Mouse (Mus musculus): Measurements from ENCODE around the gene Sfxn2. TPM values are rescaled to one million over a fixed set of nuclear protein-coding genes. Genes with fewer than 3 reads are reported as not detected.

The Sfxn2 gene
- total and polyA plus RNA-seq, 2 experiments from 2014 or later, result 4.2 to 5.1 TPM

GRCm38 (mm10) chr19:46639053-46639452 lies 65.9 kb downstream of the Sfxn2 start:
- no peak for TF ChIP-seq EP300 (IDR thresholded peaks at IDR 0.05; ENCODE audit: low read depth)
- TF ChIP-seq CTCF (IDR thresholded peaks at IDR 0.05; ENCODE audit: low read depth), result no peak
- Histone ChIP-seq H3K4me1 (ENCODE audit: control insufficient read depth, insufficient read depth) (peaks cover 67% of the 10 kb centered on the region), H3K4me3 (ENCODE audit: low read depth, low read length) (no peak overlapping the region), H3K9me3 (replicated peaks; ENCODE audit: control insufficient read depth, low read length) (no peaks in the 10 kb centered on the region), H3K36me3 (replicated peaks; ENCODE audit: control insufficient read depth, insufficient read depth, low read length) (peaks cover 20% of the 10 kb centered on the region), H3K27ac (ENCODE audit: low read depth) (peak overlapping the region; percentile 67), H3K9ac (replicated peaks; ENCODE audit: low read depth, low read length) (no peak overlapping the region), H3K27me3 (ENCODE audit: control insufficient read depth, insufficient read depth, low read length) (no peaks in the 10 kb centered on the region), H3K4me2 (ENCODE audit: low read depth, low read length) (no peak overlapping the region)
- DNase-seq (ENCODE audit: low spot score), result no peak
- ATAC-seq (ENCODE audit: insufficient read depth, low read depth), result no peak

DNA sequence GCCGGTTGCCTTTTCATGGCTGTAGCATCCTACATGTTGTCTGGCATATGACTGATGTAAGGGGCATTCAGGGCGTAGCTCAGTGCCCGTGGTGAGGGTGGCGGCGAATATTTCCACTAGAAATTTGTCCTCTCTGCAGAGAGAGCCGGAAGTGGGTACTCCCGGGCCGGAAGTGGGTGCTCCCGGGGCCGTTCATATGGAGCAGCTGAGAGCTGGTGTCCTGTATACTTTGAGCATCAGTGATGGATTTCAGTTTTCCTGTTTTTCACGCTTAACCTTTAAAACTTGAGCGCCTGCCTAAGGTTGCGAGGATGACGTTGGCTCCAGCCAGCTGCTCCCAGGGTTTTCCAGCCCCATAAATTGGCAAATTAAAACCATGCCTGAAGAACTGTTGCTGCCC lies 66.3 kb downstream of the Sfxn2 start:
- WGBS, result 69% methylated on average over 14 of the region's 14 CpGs
- DNase-seq (ENCODE audit: low spot score) (no peak), ATAC-seq (ENCODE audit: insufficient read depth, low read depth) (no peak)

GRCm38 (mm10) chr19:46640780-46641179 lies 67.6 kb downstream of the Sfxn2 start:
- WGBS, result 84% methylated on average over 8 of the region's 8 CpGs
- DNase-seq (ENCODE audit: low spot score), result no peak
- no peak overlapping the region for H3K4me3 ChIP-seq (ENCODE audit: low read depth, low read length)
- no peak for ATAC-seq (ENCODE audit: insufficient read depth, low read depth)
- H3K4me1 ChIP-seq (ENCODE audit: control insufficient read depth, insufficient read depth), result peaks cover 75% of the 10 kb centered on the region
- H3K27ac ChIP-seq (ENCODE audit: low read depth), result peak overlapping the region; percentile 94
- H3K9me3 ChIP-seq (replicated peaks; ENCODE audit: control insufficient read depth, low read length), result no peaks in the 10 kb centered on the region
- no peak overlapping the region for H3K4me2 ChIP-seq (ENCODE audit: low read depth, low read length)
- TF ChIP-seq EP300 (IDR thresholded peaks at IDR 0.05; ENCODE audit: low read depth) (no peak), CTCF (IDR thresholded peaks at IDR 0.05; ENCODE audit: low read depth) (no peak)
- no peaks in the 10 kb centered on the region for H3K27me3 ChIP-seq (ENCODE audit: control insufficient read depth, insufficient read depth, low read length)
- peaks cover 20% of the 10 kb centered on the region for H3K36me3 ChIP-seq (replicated peaks; ENCODE audit: control insufficient read depth, insufficient read depth, low read length)
- H3K9ac ChIP-seq (replicated peaks; ENCODE audit: low read depth, low read length), result 0 out of 2 replicates have a peak overlapping the region, but pooled peaks have one; percentile 22

More for the DNA sequence above, 66.3 kb downstream of the Sfxn2 start:
- H3K4me1 ChIP-seq (ENCODE audit: control insufficient read depth, insufficient read depth), result peaks cover 71% of the 10 kb centered on the region
- H3K4me2 ChIP-seq (ENCODE audit: low read depth, low read length), result peak overlapping the region; percentile 14; the same call in 1 of the 2 replicates
- no peaks in the 10 kb centered on the region for H3K27me3 ChIP-seq (ENCODE audit: control insufficient read depth, insufficient read depth, low read length)
- peak overlapping the region; percentile 67 for H3K27ac ChIP-seq (ENCODE audit: low read depth)
- H3K36me3 ChIP-seq (replicated peaks; ENCODE audit: control insufficient read depth, insufficient read depth, low read length), result peaks cover 20% of the 10 kb centered on the region
- H3K9ac ChIP-seq (replicated peaks; ENCODE audit: low read depth, low read length), result no peak overlapping the region
- no peaks in the 10 kb centered on the region for H3K9me3 ChIP-seq (replicated peaks; ENCODE audit: control insufficient read depth, low read length)
- no peak overlapping the region for H3K4me3 ChIP-seq (ENCODE audit: low read depth, low read length)
- no peak for TF ChIP-seq EP300 (IDR thresholded peaks at IDR 0.05; ENCODE audit: low read depth)
- 0 out of 2 replicates have a peak, but pooled peaks have one; percentile 5 for TF ChIP-seq CTCF (IDR thresholded peaks at IDR 0.05; ENCODE audit: low read depth)

- no peak for TF ChIP-seq CTCF (IDR thresholded peaks at IDR 0.05; ENCODE audit: low read depth)
- H3K9ac ChIP-seq (replicated peaks; ENCODE audit: low read depth, low read length), result peak overlapping the region; percentile 22; the same call in 1 of the 2 replicates
- H3K4me1 ChIP-seq (ENCODE audit: control insufficient read depth, insufficient read depth), result peaks cover 76% of the 10 kb centered on the region
- peaks cover 24% of the 10 kb centered on the region for H3K36me3 ChIP-seq (replicated peaks; ENCODE audit: control insufficient read depth, insufficient read depth, low read length)
- H3K4me2 ChIP-seq (ENCODE audit: low read depth, low read length), result peak overlapping the region; percentile 33
- no peaks in the 10 kb centered on the region for H3K9me3 ChIP-seq (replicated peaks; ENCODE audit: control insufficient read depth, low read length)
- peak overlapping the region; percentile 94 for H3K27ac ChIP-seq (ENCODE audit: low read depth)
- H3K4me3 ChIP-seq (ENCODE audit: low read depth, low read length), result no peak overlapping the region
- DNase-seq (ENCODE audit: low spot score) (peak; percentile 82), ATAC-seq (ENCODE audit: insufficient read depth, low read depth) (peak; percentile 50)
- 16% methylated on average over 19 of the region's 19 CpGs for WGBS
- H3K27me3 ChIP-seq (ENCODE audit: control insufficient read depth, insufficient read depth, low read length), result no peaks in the 10 kb centered on the region
These were observed 68.4 kb downstream of the Sfxn2 start for GRCm38 (mm10) chr19:46641420-46642085.

- Histone ChIP-seq H3K36me3 (replicated peaks; ENCODE audit: control insufficient read depth, insufficient read depth, low read length) (peaks cover 28% of the 10 kb centered on the region), H3K9ac (replicated peaks; ENCODE audit: low read depth, low read length) (peak overlapping the region; percentile 22; the same call in 1 of the 2 replicates), H3K4me1 (ENCODE audit: control insufficient read depth, insufficient read depth) (peaks cover 79% of the 10 kb centered on the region), H3K4me3 (ENCODE audit: low read depth, low read length) (no peak overlapping the region), H3K4me2 (ENCODE audit: low read depth, low read length) (peak overlapping the region; percentile 33), H3K9me3 (replicated peaks; ENCODE audit: control insufficient read depth, low read length) (no peaks in the 10 kb centered on the region), H3K27ac (ENCODE audit: low read depth) (peak overlapping the region; percentile 94), H3K27me3 (ENCODE audit: control insufficient read depth, insufficient read depth, low read length) (no peaks in the 10 kb centered on the region)
- ATAC-seq (ENCODE audit: insufficient read depth, low read depth) (no peak), DNase-seq (ENCODE audit: low spot score) (peak; percentile 56)
- TF ChIP-seq EP300 (IDR thresholded peaks at IDR 0.05; ENCODE audit: low read depth) (no peak), CTCF (IDR thresholded peaks at IDR 0.05; ENCODE audit: low read depth) (no peak)
- 38% methylated on average over 22 of the region's 22 CpGs for WGBS
These were observed 69.1 kb downstream of the Sfxn2 start for GRCm38 (mm10) chr19:46642136-46642753.

Measured in heart, postnatal 0 days (tissue).